Mouse (Mus musculus): ENCODE measurements at regions not wholly inside any gene's neighbourhood (a gene's known extent, or its start where the extent isn't known, plus 50 kb on each side); places are given as distances from the start of the nearest gene placed in this dataset.
A peak's percentile ranks its signal among the peaks of the same experiment; 100 is the strongest.

GRCm38 (mm10) chr3:41430191-41430590 is 125.3 kb upstream of the Jade1 start:
- Histone ChIP-seq H3K27me3 (no peaks in the 10 kb centered on the region), H3K4me2 (no peak overlapping the region), H3K4me3 (replicated peaks) (no peak overlapping the region), H3K27ac (no peak overlapping the region), H3K36me3 (replicated peaks) (no peaks in the 10 kb centered on the region), H3K9ac (no peak overlapping the region), H3K4me1 (no peaks in the 10 kb centered on the region; the same call in 1 of the 2 replicates), H3K9me3 (no peaks in the 10 kb centered on the region)
- WGBS: 64% methylated on average over 3 of the region's 3 CpGs
- ATAC-seq (ENCODE audit: low FRiP score): no peak

GRCm38 (mm10) chr3:41426946-41427345 is 128.6 kb upstream of the Jade1 start:
- H3K9ac ChIP-seq: no peak overlapping the region
- H3K4me3 ChIP-seq (replicated peaks): no peak overlapping the region
- H3K4me2 ChIP-seq: no peak overlapping the region
- no peak overlapping the region for H3K27ac ChIP-seq
- ATAC-seq (ENCODE audit: low FRiP score): no peak
- H3K36me3 ChIP-seq (replicated peaks): no peaks in the 10 kb centered on the region
- WGBS: 77% methylated on average over 3 of the region's 3 CpGs
- H3K27me3 ChIP-seq: no peaks in the 10 kb centered on the region
- peaks cover 12% of the 10 kb centered on the region for H3K4me1 ChIP-seq
- no peaks in the 10 kb centered on the region for H3K9me3 ChIP-seq

- H3K36me3 ChIP-seq (replicated peaks): no peaks in the 10 kb centered on the region
- no peak overlapping the region for H3K9ac ChIP-seq
- no peak overlapping the region for H3K4me3 ChIP-seq (replicated peaks)
- no peaks in the 10 kb centered on the region for H3K9me3 ChIP-seq
- peaks cover 12% of the 10 kb centered on the region for H3K4me1 ChIP-seq
- no peak overlapping the region for H3K4me2 ChIP-seq
- no peak for ATAC-seq (ENCODE audit: low FRiP score)
- H3K27me3 ChIP-seq: no peaks in the 10 kb centered on the region
- WGBS: 92% methylated on average over 8 of the region's 8 CpGs
- no peak overlapping the region for H3K27ac ChIP-seq
These were observed 129.7 kb upstream of the Jade1 start for GRCm38 (mm10) chr3:41425863-41426262.

GRCm38 (mm10) chr3:41424142-41424939 is 131.2 kb upstream of the Jade1 start:
- Histone ChIP-seq H3K9me3 (no peaks in the 10 kb centered on the region), H3K27me3 (no peaks in the 10 kb centered on the region), H3K9ac (no peak overlapping the region), H3K4me2 (no peak overlapping the region), H3K4me1 (peaks cover 12% of the 10 kb centered on the region), H3K27ac (no peak overlapping the region), H3K36me3 (replicated peaks) (no peaks in the 10 kb centered on the region), H3K4me3 (replicated peaks) (no peak overlapping the region)
- ATAC-seq (ENCODE audit: low FRiP score): 0 out of 2 replicates have a peak, but pooled peaks have one; percentile 44
- WGBS: 19% methylated on average over 10 of the region's 10 CpGs

GRCm38 (mm10) chr3:41423630-41424029 is 131.9 kb upstream of the Jade1 start:
- Histone ChIP-seq H3K27ac (no peak overlapping the region), H3K4me3 (replicated peaks) (no peak overlapping the region), H3K4me2 (no peak overlapping the region), H3K4me1 (peaks cover 12% of the 10 kb centered on the region), H3K9me3 (no peaks in the 10 kb centered on the region), H3K36me3 (replicated peaks) (no peaks in the 10 kb centered on the region), H3K27me3 (no peaks in the 10 kb centered on the region), H3K9ac (no peak overlapping the region)
- ATAC-seq (ENCODE audit: low FRiP score): 0 out of 2 replicates have a peak, but pooled peaks have one; percentile 23
- WGBS: 72% methylated on average over 5 of the region's 5 CpGs

- H3K27me3 ChIP-seq: no peaks in the 10 kb centered on the region
- H3K9ac ChIP-seq: no peak overlapping the region
- H3K4me1 ChIP-seq: peaks cover 12% of the 10 kb centered on the region
- no peaks in the 10 kb centered on the region for H3K36me3 ChIP-seq (replicated peaks)
- H3K27ac ChIP-seq: no peak overlapping the region
- no peak overlapping the region for H3K4me2 ChIP-seq
- no peak overlapping the region for H3K4me3 ChIP-seq (replicated peaks)
- ATAC-seq (ENCODE audit: low FRiP score): no peak
- 24% methylated on average over 14 of the region's 14 CpGs for WGBS
- no peaks in the 10 kb centered on the region for H3K9me3 ChIP-seq
These were observed 132.6 kb upstream of the Jade1 start for GRCm38 (mm10) chr3:41422615-41423579.

GRCm38 (mm10) chr3:41413771-41414170 is 141.8 kb upstream of the Jade1 start:
- H3K4me3 ChIP-seq (replicated peaks): no peak overlapping the region
- peaks cover 6% of the 10 kb centered on the region for H3K4me1 ChIP-seq
- H3K4me2 ChIP-seq: no peak overlapping the region
- no peak overlapping the region for H3K27ac ChIP-seq
- no peaks in the 10 kb centered on the region for H3K9me3 ChIP-seq
- no peaks in the 10 kb centered on the region for H3K27me3 ChIP-seq
- H3K9ac ChIP-seq: no peak overlapping the region
- 91% methylated on average over 1 of the region's 1 CpGs for WGBS
- no peaks in the 10 kb centered on the region for H3K36me3 ChIP-seq (replicated peaks)
- ATAC-seq (ENCODE audit: low FRiP score): no peak

GRCm38 (mm10) chr3:41412698-41413097 is 142.8 kb upstream of the Jade1 start:
- Histone ChIP-seq H3K9me3 (no peaks in the 10 kb centered on the region), H3K36me3 (replicated peaks) (no peaks in the 10 kb centered on the region), H3K27ac (no peak overlapping the region), H3K4me1 (peaks cover 6% of the 10 kb centered on the region), H3K9ac (no peak overlapping the region), H3K27me3 (no peaks in the 10 kb centered on the region), H3K4me2 (no peak overlapping the region), H3K4me3 (replicated peaks) (no peak overlapping the region)
- ATAC-seq (ENCODE audit: low FRiP score): no peak
- 81% methylated on average over 2 of the region's 2 CpGs for WGBS

- 8% methylated on average over 15 of the region's 15 CpGs for WGBS
- Histone ChIP-seq H3K27me3 (0 out of 2 replicates have a peak, but pooled peaks cover 4% of the 10 kb centered on the region), H3K9me3 (no peaks in the 10 kb centered on the region), H3K27ac (peak overlapping the region; percentile 68), H3K36me3 (replicated peaks) (no peaks in the 10 kb centered on the region), H3K4me2 (peak overlapping the region; percentile 63), H3K9ac (peak overlapping the region; percentile 56), H3K4me1 (peaks cover 9% of the 10 kb centered on the region), H3K4me3 (replicated peaks) (peak overlapping the region; percentile 45)
- ATAC-seq (ENCODE audit: low FRiP score): peak; percentile 81
These were observed 146.5 kb upstream of the Jade1 start for GRCm38 (mm10) chr3:41408821-41409737.

GRCm38 (mm10) chr3:41408423-41408820 is 147.1 kb upstream of the Jade1 start:
- 7% methylated on average over 14 of the region's 14 CpGs for WGBS

GRCm38 (mm10) chr3:41407988-41408387 is 147.5 kb upstream of the Jade1 start:
- peak overlapping the region; percentile 45 for H3K4me3 ChIP-seq (replicated peaks)
- no peak overlapping the region for H3K27ac ChIP-seq
- H3K27me3 ChIP-seq: 0 out of 2 replicates have a peak, but pooled peaks cover 4% of the 10 kb centered on the region
- H3K4me2 ChIP-seq: peak overlapping the region; percentile 63
- peaks cover 11% of the 10 kb centered on the region for H3K4me1 ChIP-seq
- ATAC-seq (ENCODE audit: low FRiP score): peak; percentile 52; the same call in 1 of the 2 replicates
- no peak overlapping the region for H3K9ac ChIP-seq
- no peaks in the 10 kb centered on the region for H3K36me3 ChIP-seq (replicated peaks)
- H3K9me3 ChIP-seq: no peaks in the 10 kb centered on the region
- 81% methylated on average over 9 of the region's 9 CpGs for WGBS

More at GRCm38 (mm10) chr3:41408423-41408820, 147.1 kb upstream of the Jade1 start:
- Histone ChIP-seq H3K27me3 (0 out of 2 replicates have a peak, but pooled peaks cover 4% of the 10 kb centered on the region), H3K27ac (peak overlapping the region; percentile 68), H3K4me1 (peaks cover 11% of the 10 kb centered on the region), H3K4me2 (peak overlapping the region; percentile 63), H3K4me3 (replicated peaks) (peak overlapping the region; percentile 45), H3K9ac (peak overlapping the region; percentile 56), H3K36me3 (replicated peaks) (no peaks in the 10 kb centered on the region), H3K9me3 (no peaks in the 10 kb centered on the region)
- peak; percentile 96 for ATAC-seq (ENCODE audit: low FRiP score)
